Mouse (Mus musculus): ENCODE data around the gene Srsf2. TPM values are rescaled to one million over a fixed set of nuclear protein-coding genes. Genes with fewer than 3 reads are reported as not detected.

The Srsf2 gene
- polyA plus RNA-seq, 1 experiment = 109 TPM

- no peaks in the 10 kb centered on the region for H3K9me3 ChIP-seq (ENCODE audit: control insufficient read depth, low read length)
- H3K27me3 ChIP-seq (ENCODE audit: control insufficient read depth) = peaks cover 5% of the 10 kb centered on the region
- H3K4me1 ChIP-seq (ENCODE audit: control insufficient read depth) = no peaks in the 10 kb centered on the region
- no peak for TF ChIP-seq TAL1 (IDR thresholded peaks at IDR 0.05; ENCODE audit: low read length)
- TF ChIP-seq GATA1 (IDR thresholded peaks at IDR 0.05; ENCODE audit: low read length) = no peak
- no peaks in the 10 kb centered on the region for H3K36me3 ChIP-seq (ENCODE audit: control insufficient read depth)
- H3K4me3 ChIP-seq (replicated peaks) = no peak overlapping the region
These were observed 28.5 kb upstream of the Srsf2 start for GRCm38 (mm10) chr11:116881440-116881839.

DNA sequence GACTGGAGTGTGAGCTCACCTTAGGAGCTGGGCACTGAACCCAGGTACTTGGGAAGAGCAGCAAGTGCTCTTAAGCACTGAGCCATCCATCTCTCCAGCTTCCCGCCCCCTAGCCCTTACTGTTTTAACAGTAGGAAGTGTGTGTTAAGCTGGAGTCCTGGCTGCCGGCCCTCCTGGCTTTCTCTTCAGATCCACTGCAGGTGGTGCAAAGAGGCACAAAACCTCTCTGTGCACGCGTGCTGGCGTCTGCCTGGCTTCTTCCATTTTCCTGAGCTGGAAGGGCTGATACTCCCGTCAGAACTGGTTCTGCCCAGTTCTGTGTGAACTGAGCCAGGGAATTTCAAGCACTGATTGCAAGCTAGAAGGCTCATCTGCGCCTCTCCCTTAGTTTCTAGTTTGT, 27.9 kb upstream of the Srsf2 start:
- H3K27me3 ChIP-seq (ENCODE audit: control insufficient read depth) = peaks cover 3% of the 10 kb centered on the region
- no peak for TF ChIP-seq TAL1 (IDR thresholded peaks at IDR 0.05; ENCODE audit: low read length)
- no peak for TF ChIP-seq GATA1 (IDR thresholded peaks at IDR 0.05; ENCODE audit: low read length)

DNA sequence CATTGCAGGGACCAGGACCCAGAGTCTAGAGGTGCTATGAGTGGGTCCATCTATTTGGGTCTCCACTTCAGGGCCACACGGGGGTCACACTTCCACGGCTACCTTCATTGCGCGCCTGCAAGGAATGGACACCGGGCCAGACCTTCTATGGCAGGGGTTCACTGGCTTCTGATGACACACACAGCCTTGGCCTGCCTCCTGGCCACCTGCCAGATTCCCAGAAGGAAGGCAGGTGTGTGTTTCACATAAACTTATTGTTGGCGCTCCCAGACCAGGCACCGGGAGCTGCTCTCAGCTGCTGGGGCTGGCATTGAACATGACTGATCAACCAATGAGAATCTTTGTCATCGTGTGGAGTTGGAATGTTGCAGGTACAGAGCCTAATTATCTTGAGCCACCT, 25.6 kb upstream of the Srsf2 start:
- no peak for TF ChIP-seq TAL1 (IDR thresholded peaks at IDR 0.05; ENCODE audit: low read length)
- TF ChIP-seq GATA1 (IDR thresholded peaks at IDR 0.05; ENCODE audit: low read length) = no peak
- no peaks in the 10 kb centered on the region for H3K9me3 ChIP-seq (ENCODE audit: control insufficient read depth, low read length)
- no peaks in the 10 kb centered on the region for H3K27me3 ChIP-seq (ENCODE audit: control insufficient read depth)
- no peaks in the 10 kb centered on the region for H3K4me1 ChIP-seq (ENCODE audit: control insufficient read depth)
- H3K36me3 ChIP-seq (ENCODE audit: control insufficient read depth) = peaks cover 13% of the 10 kb centered on the region
- no peak overlapping the region for H3K4me3 ChIP-seq (replicated peaks)

More for the DNA sequence above, 27.9 kb upstream of the Srsf2 start:
- Histone ChIP-seq H3K9me3 (ENCODE audit: control insufficient read depth, low read length) (no peaks in the 10 kb centered on the region), H3K36me3 (ENCODE audit: control insufficient read depth) (no peaks in the 10 kb centered on the region; the same call in 1 of the 2 replicates), H3K4me1 (ENCODE audit: control insufficient read depth) (no peaks in the 10 kb centered on the region), H3K4me3 (replicated peaks) (no peak overlapping the region)

- TF ChIP-seq GATA1 (IDR thresholded peaks at IDR 0.05; ENCODE audit: low read length) = no peak
- no peak for TF ChIP-seq TAL1 (IDR thresholded peaks at IDR 0.05; ENCODE audit: low read length)
- H3K36me3 ChIP-seq (ENCODE audit: control insufficient read depth) = peaks cover 28% of the 10 kb centered on the region
- no peaks in the 10 kb centered on the region for H3K9me3 ChIP-seq (ENCODE audit: control insufficient read depth, low read length)
These were observed 21.1 kb upstream of the Srsf2 start for GRCm38 (mm10) chr11:116873987-116874386.

DNA sequence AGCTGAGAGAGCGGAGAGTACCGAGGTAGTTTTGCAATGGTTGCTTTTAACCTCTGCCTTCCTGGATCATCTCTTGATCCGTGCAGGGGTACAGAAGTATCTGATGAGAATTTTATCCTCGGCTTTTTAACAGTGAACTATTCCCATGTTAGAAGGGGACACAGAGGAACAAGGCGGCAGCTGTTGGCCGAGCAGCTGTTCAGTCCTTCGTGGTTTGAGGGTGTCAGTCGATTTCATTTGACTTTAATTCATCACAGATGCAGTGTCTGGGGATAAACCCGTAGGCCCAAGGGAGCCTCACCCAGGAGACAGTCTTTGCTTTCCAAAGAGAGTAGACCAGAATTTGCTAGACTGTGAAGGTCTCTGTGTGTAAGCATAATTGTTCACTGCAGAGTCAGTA, 18.6 kb upstream of the Srsf2 start:
- Histone ChIP-seq H3K9me3 (ENCODE audit: control insufficient read depth, low read length) (no peaks in the 10 kb centered on the region), H3K36me3 (ENCODE audit: control insufficient read depth) (peaks cover 28% of the 10 kb centered on the region), H3K27me3 (ENCODE audit: control insufficient read depth) (no peaks in the 10 kb centered on the region), H3K4me1 (ENCODE audit: control insufficient read depth) (no peaks in the 10 kb centered on the region), H3K4me3 (replicated peaks) (no peak overlapping the region)
- no peak for TF ChIP-seq GATA1 (IDR thresholded peaks at IDR 0.05; ENCODE audit: low read length)
- no peak for TF ChIP-seq TAL1 (IDR thresholded peaks at IDR 0.05; ENCODE audit: low read length)

More at GRCm38 (mm10) chr11:116873987-116874386, 21.1 kb upstream of the Srsf2 start:
- H3K4me1 ChIP-seq (ENCODE audit: control insufficient read depth) = no peaks in the 10 kb centered on the region
- H3K27me3 ChIP-seq (ENCODE audit: control insufficient read depth) = no peaks in the 10 kb centered on the region
- no peak overlapping the region for H3K4me3 ChIP-seq (replicated peaks)

DNA sequence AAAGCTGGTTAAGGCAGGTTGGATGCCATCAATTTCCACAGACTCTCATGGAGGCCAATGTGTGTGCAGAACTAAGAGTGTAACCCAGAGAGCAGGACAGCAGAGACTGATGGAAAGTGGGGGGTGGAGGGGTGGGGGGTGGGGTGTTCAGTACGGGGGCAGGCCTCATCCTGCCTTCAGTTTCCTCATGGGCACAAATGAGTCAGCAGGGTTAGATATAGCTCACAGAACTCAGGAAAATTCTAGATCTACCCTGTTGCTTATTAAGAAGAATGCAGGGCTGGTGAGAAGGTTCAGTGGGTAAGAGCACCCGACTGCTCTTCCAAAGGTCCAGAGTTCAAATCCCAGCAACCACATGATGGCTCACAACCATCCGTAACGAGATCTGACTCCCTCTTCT, 16.7 kb upstream of the Srsf2 start:
- no peak for TF ChIP-seq GATA1 (IDR thresholded peaks at IDR 0.05; ENCODE audit: low read length)
- TF ChIP-seq TAL1 (IDR thresholded peaks at IDR 0.05; ENCODE audit: low read length) = no peak
- Histone ChIP-seq H3K27me3 (ENCODE audit: control insufficient read depth) (no peaks in the 10 kb centered on the region), H3K36me3 (ENCODE audit: control insufficient read depth) (peaks cover 37% of the 10 kb centered on the region), H3K4me3 (replicated peaks) (no peak overlapping the region), H3K9me3 (ENCODE audit: control insufficient read depth, low read length) (no peaks in the 10 kb centered on the region), H3K4me1 (ENCODE audit: control insufficient read depth) (no peaks in the 10 kb centered on the region)

GRCm38 (mm10) chr11:116869223-116869622, 16.3 kb upstream of the Srsf2 start:
- no peaks in the 10 kb centered on the region for H3K9me3 ChIP-seq (ENCODE audit: control insufficient read depth, low read length)
- H3K36me3 ChIP-seq (ENCODE audit: control insufficient read depth) = peaks cover 34% of the 10 kb centered on the region
- H3K4me1 ChIP-seq (ENCODE audit: control insufficient read depth) = peaks cover 2% of the 10 kb centered on the region
- H3K4me3 ChIP-seq (replicated peaks) = no peak overlapping the region
- no peak for TF ChIP-seq TAL1 (IDR thresholded peaks at IDR 0.05; ENCODE audit: low read length)
- TF ChIP-seq GATA1 (IDR thresholded peaks at IDR 0.05; ENCODE audit: low read length) = no peak
- no peaks in the 10 kb centered on the region for H3K27me3 ChIP-seq (ENCODE audit: control insufficient read depth)

DNA sequence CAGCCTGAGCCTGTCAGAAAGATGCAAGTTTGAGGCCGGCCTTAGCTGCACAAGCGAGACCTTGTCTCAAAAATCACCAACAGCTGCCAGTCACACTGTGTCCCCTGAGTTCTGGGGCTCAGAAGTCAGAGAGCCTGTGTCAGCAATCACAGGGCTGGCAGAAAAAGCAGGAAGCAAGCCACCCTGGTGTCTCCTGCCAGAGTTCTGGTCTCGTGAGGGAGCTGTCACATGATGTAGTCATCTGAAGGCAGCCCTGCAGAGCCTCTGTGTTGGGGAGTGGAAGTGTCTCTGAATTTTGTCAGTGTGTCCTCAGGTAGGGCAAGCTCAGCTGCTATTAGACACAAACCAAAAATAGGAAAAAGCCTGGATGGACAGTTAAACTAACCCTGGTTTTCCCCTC, 15.2 kb upstream of the Srsf2 start:
- TF ChIP-seq GATA1 (IDR thresholded peaks at IDR 0.05; ENCODE audit: low read length) = no peak
- TF ChIP-seq TAL1 (IDR thresholded peaks at IDR 0.05; ENCODE audit: low read length) = no peak
- Histone ChIP-seq H3K4me1 (ENCODE audit: control insufficient read depth) (peaks cover 6% of the 10 kb centered on the region), H3K9me3 (ENCODE audit: control insufficient read depth, low read length) (no peaks in the 10 kb centered on the region), H3K27me3 (ENCODE audit: control insufficient read depth) (no peaks in the 10 kb centered on the region), H3K4me3 (replicated peaks) (no peak overlapping the region), H3K36me3 (ENCODE audit: control insufficient read depth) (peaks cover 29% of the 10 kb centered on the region)

- Histone ChIP-seq H3K4me3 (replicated peaks) (no peak overlapping the region), H3K36me3 (ENCODE audit: control insufficient read depth) (peaks cover 35% of the 10 kb centered on the region), H3K27me3 (ENCODE audit: control insufficient read depth) (no peaks in the 10 kb centered on the region), H3K9me3 (ENCODE audit: control insufficient read depth, low read length) (no peaks in the 10 kb centered on the region), H3K4me1 (ENCODE audit: control insufficient read depth) (peaks cover 6% of the 10 kb centered on the region)
- TF ChIP-seq TAL1 (IDR thresholded peaks at IDR 0.05; ENCODE audit: low read length) (no peak), GATA1 (IDR thresholded peaks at IDR 0.05; ENCODE audit: low read length) (no peak)
These were observed 13.2 kb upstream of the Srsf2 start for GRCm38 (mm10) chr11:116865945-116866585.

- TF ChIP-seq TAL1 (IDR thresholded peaks at IDR 0.05; ENCODE audit: low read length) (no peak), GATA1 (IDR thresholded peaks at IDR 0.05; ENCODE audit: low read length) (no peak)
- Histone ChIP-seq H3K4me3 (replicated peaks) (no peak overlapping the region), H3K9me3 (ENCODE audit: control insufficient read depth, low read length) (no peaks in the 10 kb centered on the region), H3K27me3 (ENCODE audit: control insufficient read depth) (no peaks in the 10 kb centered on the region), H3K36me3 (ENCODE audit: control insufficient read depth) (peaks cover 46% of the 10 kb centered on the region), H3K4me1 (ENCODE audit: control insufficient read depth) (peaks cover 6% of the 10 kb centered on the region)
These were observed 11.6 kb upstream of the Srsf2 start for GRCm38 (mm10) chr11:116864444-116864843.

All from erythroblast, embryonic 14.5 days (primary cell).